Mouse (Mus musculus): ENCODE measurements at regions not wholly inside any gene's neighbourhood (a gene's known extent, or its start where the extent isn't known, plus 50 kb on each side); places are given as distances from the start of the nearest gene placed in this dataset.
A peak's percentile ranks its signal among the peaks of the same experiment; 100 is the strongest.

DNA sequence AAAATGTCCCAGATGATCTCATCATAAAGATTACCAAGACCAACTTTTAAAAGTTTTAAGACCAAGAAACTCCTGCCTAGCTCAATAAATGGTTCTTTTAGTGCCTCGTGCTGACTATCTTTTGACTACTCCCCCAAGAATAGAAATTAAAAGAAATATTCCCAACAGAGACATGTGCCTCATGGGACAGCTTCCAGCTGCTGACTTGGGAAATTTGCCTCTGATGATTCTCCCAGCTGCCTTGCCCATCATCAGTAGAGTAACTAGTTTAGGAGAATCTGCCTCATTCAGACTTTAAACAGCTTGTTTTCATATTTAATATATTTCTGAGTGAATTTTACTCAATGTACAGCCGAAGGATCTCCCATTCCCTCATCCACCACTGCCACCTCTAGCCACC is 168.7 kb upstream of the Ntm start:
- H3K9me3 ChIP-seq = no peaks in the 10 kb centered on the region
- no peak overlapping the region for H3K4me3 ChIP-seq (replicated peaks)
- H3K36me3 ChIP-seq = no peaks in the 10 kb centered on the region
- 83% methylated on average over 2 of the region's 2 CpGs for WGBS
- peaks cover 3% of the 10 kb centered on the region; the same call in 1 of the 2 replicates for H3K27me3 ChIP-seq
- H3K4me2 ChIP-seq = no peak overlapping the region
- no peaks in the 10 kb centered on the region for H3K4me1 ChIP-seq (replicated peaks)
- no peak overlapping the region for H3K27ac ChIP-seq
- no peak for ATAC-seq (ENCODE audit: insufficient number of reproducible peaks, insufficient read depth, low FRiP score, low TSS enrichment, low read depth)
- no peak overlapping the region for H3K9ac ChIP-seq (replicated peaks)

DNA sequence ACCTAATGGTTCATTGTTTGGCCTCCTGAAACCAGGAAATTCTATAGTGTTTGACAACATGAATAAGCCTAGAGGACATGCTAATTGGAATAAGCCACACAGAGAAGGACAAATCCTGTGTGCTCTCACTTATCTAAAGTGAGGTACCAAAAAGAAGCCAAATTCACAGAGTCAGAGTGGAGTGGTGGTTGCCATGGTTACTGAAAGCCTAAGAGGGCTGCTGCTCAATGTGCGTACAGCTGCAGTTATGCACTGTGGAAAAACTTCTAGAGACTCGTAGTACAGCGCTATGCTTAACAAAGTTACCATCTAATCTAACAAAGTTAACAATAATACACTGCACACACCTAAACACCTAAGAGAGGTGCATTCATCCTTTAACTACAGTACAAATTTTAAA is 171.4 kb upstream of the Ntm start:
- WGBS = 76% methylated on average over 3 of the region's 3 CpGs
- H3K27me3 ChIP-seq = peaks cover 6% of the 10 kb centered on the region; the same call in 1 of the 2 replicates
- H3K4me1 ChIP-seq (replicated peaks) = peaks cover 8% of the 10 kb centered on the region
- no peaks in the 10 kb centered on the region for H3K36me3 ChIP-seq
- H3K4me3 ChIP-seq (replicated peaks) = no peak overlapping the region
- no peak overlapping the region for H3K27ac ChIP-seq
- H3K4me2 ChIP-seq = no peak overlapping the region
- H3K9ac ChIP-seq (replicated peaks) = no peak overlapping the region
- no peak for ATAC-seq (ENCODE audit: insufficient number of reproducible peaks, insufficient read depth, low FRiP score, low TSS enrichment, low read depth)
- H3K9me3 ChIP-seq = no peaks in the 10 kb centered on the region

DNA sequence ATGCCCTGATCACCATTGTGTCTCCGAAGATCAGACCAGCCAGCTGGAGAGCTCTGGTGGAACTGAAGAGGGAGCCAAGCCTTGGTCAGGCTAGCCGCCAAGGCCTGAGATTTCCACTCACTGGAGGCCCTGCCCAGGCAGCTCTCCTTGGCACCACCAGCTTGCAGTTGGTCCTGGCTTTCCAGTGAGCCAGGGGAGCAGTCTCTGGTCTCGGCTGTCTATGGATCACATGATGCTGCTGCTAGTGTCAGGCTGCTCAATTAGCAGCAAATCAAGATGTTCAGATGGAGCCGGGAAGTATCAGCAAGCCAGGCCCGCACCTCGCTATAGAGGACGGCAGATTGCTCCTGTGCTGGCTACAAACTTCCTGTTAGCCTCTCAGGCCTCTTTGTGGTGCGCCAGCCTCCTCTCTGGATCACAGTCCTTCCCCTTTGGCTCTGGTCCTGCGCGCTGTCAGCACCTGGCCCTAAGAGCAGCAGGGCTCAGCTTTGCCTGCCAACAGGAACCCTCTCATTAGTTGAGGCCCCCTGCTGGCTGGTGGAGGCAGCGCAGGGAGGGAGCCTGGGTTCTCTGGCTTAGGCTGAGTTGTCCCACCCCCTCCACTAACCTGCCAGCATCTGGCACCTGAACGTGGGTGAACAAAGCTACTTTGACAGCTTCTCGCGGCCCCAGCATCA is 174.8 kb upstream of the Ntm start:
- H3K27me3 ChIP-seq = peaks cover 6% of the 10 kb centered on the region; the same call in 1 of the 2 replicates
- no peak overlapping the region for H3K4me3 ChIP-seq (replicated peaks)
- H3K4me1 ChIP-seq (replicated peaks) = peaks cover 8% of the 10 kb centered on the region
- no peak overlapping the region for H3K9ac ChIP-seq (replicated peaks)
- ATAC-seq (ENCODE audit: insufficient number of reproducible peaks, insufficient read depth, low FRiP score, low TSS enrichment, low read depth) = peak; percentile 75
- H3K4me2 ChIP-seq = peak overlapping the region; percentile 44
- H3K36me3 ChIP-seq = no peaks in the 10 kb centered on the region
- 24% methylated on average over 14 of the region's 14 CpGs for WGBS
- no peaks in the 10 kb centered on the region for H3K9me3 ChIP-seq
- H3K27ac ChIP-seq = no peak overlapping the region

DNA sequence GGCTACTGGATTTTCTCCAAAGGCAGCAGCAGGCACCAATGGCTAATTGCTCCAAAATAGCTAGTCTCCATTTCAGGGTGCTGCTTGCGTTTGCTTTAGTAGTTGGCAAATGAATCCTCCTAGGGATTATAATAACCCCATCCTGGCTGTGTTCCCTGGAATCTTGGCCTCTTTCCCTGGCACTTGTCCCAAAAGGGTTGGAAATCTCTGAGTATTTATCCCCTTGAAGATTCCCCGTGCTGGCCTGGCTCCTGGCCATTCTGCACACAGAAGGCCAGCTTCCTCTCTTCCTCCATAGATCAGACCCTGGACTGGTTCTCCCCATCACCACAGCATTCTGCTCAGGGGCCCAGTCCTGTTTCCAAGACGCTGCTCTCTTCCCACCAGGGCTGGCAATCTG is 177.2 kb upstream of the Ntm start:
- Histone ChIP-seq H3K27ac (no peak overlapping the region), H3K4me1 (replicated peaks) (peaks cover 8% of the 10 kb centered on the region), H3K27me3 (peaks cover 6% of the 10 kb centered on the region; the same call in 1 of the 2 replicates), H3K4me3 (replicated peaks) (no peak overlapping the region), H3K36me3 (no peaks in the 10 kb centered on the region), H3K9me3 (no peaks in the 10 kb centered on the region), H3K4me2 (no peak overlapping the region), H3K9ac (replicated peaks) (no peak overlapping the region)
- WGBS = 70% methylated on average over 3 of the region's 3 CpGs
- ATAC-seq (ENCODE audit: insufficient number of reproducible peaks, insufficient read depth, low FRiP score, low TSS enrichment, low read depth) = no peak

DNA sequence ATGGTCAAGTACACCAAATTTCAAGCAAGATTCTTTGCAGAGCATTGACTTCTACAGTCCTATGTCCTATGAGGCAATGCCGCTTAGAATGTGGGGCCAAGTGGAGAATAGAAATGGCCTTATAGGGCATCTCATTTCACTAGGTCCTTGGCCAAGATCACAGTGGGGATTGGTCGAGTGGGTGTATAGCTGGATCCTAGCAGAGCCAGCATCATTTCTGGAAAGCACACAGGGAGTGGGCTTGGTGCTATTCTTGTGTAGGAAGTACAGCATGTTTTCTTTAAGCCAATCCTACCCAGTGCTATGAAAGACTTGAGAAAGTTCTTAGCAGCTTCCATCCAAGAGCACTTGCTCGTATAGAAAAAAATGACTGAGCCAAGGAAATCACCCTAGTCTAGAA is 178.2 kb upstream of the Ntm start:
- Histone ChIP-seq H3K27me3 (peaks cover 3% of the 10 kb centered on the region; the same call in 1 of the 2 replicates), H3K4me1 (replicated peaks) (peaks cover 8% of the 10 kb centered on the region), H3K9me3 (no peaks in the 10 kb centered on the region), H3K36me3 (no peaks in the 10 kb centered on the region), H3K27ac (no peak overlapping the region), H3K9ac (replicated peaks) (no peak overlapping the region), H3K4me2 (no peak overlapping the region), H3K4me3 (replicated peaks) (no peak overlapping the region)
- ATAC-seq (ENCODE audit: insufficient number of reproducible peaks, insufficient read depth, low FRiP score, low TSS enrichment, low read depth) = no peak
- 88% methylated on average over 3 of the region's 3 CpGs for WGBS

DNA sequence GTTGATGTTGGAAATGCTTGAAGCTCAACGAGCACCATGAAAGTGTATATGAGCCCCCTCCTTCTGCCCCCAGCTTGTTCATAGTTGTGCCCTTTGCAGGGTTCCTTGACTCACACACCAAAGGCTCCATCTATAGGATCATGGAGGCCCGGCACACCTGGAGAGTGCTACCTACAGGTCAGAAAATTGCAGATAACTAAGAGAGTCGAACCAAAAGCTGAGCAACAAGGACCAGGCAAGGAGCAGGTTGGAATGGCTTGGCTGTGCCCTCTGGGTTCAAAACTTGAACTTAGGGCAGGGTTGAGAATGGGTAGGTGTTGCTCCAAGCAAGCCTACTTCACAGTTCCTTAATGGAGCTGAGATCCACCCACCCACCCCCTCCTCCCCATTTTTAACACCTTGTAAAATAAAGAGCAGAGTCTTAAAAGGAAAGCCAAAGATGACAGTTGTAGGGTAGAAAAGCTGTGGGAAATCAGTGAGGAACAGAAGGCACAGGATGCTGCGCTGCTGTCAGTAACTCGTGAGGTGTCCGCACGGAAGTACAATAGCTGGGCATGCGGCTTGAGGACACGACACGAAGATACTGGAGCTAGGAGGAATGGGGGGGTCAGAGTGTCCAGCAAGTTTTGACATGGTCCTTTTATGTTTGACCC is 180.0 kb upstream of the Ntm start:
- 92% methylated on average over 10 of the region's 10 CpGs for WGBS

DNA sequence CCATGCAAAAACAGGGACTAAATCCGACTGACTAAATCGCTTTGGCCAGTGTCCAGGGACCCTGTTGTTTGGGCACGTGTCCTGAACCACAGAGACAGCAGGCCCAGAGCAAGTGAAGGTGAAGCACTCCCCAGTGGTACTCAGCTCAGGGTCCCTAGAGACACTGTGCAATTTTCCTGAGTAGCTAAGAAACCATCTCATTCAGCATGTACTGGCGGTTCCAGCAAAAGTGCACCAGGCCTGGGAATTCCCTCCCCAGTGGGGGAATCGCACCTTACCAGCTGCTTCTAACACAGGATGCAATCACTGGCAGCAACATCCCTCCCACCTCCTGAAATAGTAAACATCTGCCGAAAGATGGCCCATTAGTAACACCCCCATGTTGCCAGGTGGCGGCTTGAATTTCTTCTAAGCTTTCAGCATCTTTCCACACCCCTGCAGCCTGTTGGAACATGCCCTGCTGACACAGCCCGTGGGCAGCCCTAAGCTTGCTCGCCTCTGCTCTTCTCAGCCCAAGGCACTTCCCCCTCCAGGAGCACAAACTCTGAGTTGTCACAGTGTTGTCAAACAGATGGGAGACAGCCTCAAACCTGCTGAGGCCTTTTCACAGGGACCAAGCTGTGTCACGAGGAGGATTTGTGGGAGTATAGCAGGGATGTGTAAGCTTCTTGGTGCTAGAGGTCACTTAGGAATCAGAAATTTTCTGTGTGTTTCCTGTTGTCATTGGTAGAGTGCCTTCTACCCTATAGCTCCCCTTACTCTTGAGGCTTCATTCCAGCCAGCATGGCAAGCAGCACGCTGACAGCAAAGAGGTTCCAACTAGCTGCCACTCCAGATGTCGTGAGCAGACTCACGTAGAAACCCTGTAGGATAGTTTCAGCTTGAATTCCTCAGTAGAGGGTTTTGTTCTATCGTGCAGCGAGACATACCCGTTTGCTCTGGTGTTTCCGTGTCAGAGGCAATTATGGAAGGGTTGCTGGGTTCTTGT is 186.8 kb upstream of the Ntm start:
- Histone ChIP-seq H3K4me1 (replicated peaks) (peaks cover 14% of the 10 kb centered on the region), H3K4me2 (no peak overlapping the region), H3K27me3 (no peaks in the 10 kb centered on the region), H3K9me3 (no peaks in the 10 kb centered on the region), H3K27ac (0 out of 2 replicates have a peak overlapping the region, but pooled peaks have one; percentile 23), H3K4me3 (replicated peaks) (no peak overlapping the region), H3K9ac (replicated peaks) (no peak overlapping the region), H3K36me3 (no peaks in the 10 kb centered on the region)
- peak; percentile 52; the same call in 1 of the 2 replicates for ATAC-seq (ENCODE audit: insufficient number of reproducible peaks, insufficient read depth, low FRiP score, low TSS enrichment, low read depth)
- WGBS = 29% methylated on average over 17 of the region's 17 CpGs

More for the DNA sequence above, 180.0 kb upstream of the Ntm start:
- Histone ChIP-seq H3K4me1 (replicated peaks) (peaks cover 2% of the 10 kb centered on the region; the same call in 1 of the 2 replicates), H3K4me2 (no peak overlapping the region), H3K27me3 (no peaks in the 10 kb centered on the region), H3K9me3 (no peaks in the 10 kb centered on the region), H3K36me3 (no peaks in the 10 kb centered on the region), H3K27ac (no peak overlapping the region), H3K9ac (replicated peaks) (no peak overlapping the region), H3K4me3 (replicated peaks) (no peak overlapping the region)
- no peak for ATAC-seq (ENCODE audit: insufficient number of reproducible peaks, insufficient read depth, low FRiP score, low TSS enrichment, low read depth)

DNA sequence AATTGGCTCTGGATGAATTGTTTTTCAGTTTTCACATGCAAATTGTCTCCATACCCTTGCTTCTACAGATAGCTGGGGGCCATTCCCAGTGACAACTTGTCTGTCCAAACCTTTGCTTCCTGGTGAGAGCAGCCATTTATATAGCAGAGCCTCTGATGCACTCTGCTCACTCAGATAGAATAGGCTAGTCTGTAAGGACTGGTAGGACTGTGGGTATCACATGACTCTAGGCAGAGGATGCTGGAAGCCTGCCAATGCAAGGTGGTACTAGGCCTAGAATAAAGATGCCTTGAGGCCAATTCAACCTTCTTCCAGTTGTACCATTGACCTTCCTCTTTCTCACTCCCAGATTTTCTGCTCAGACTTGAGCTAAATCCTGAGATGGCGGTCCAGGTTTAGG is 188.2 kb upstream of the Ntm start:
- Histone ChIP-seq H3K4me3 (replicated peaks) (no peak overlapping the region), H3K9me3 (no peaks in the 10 kb centered on the region), H3K4me2 (no peak overlapping the region), H3K27ac (no peak overlapping the region), H3K27me3 (no peaks in the 10 kb centered on the region), H3K9ac (replicated peaks) (no peak overlapping the region), H3K4me1 (replicated peaks) (peaks cover 14% of the 10 kb centered on the region), H3K36me3 (no peaks in the 10 kb centered on the region)
- 88% methylated on average over 1 of the region's 1 CpGs for WGBS
- no peak for ATAC-seq (ENCODE audit: insufficient number of reproducible peaks, insufficient read depth, low FRiP score, low TSS enrichment, low read depth)

DNA sequence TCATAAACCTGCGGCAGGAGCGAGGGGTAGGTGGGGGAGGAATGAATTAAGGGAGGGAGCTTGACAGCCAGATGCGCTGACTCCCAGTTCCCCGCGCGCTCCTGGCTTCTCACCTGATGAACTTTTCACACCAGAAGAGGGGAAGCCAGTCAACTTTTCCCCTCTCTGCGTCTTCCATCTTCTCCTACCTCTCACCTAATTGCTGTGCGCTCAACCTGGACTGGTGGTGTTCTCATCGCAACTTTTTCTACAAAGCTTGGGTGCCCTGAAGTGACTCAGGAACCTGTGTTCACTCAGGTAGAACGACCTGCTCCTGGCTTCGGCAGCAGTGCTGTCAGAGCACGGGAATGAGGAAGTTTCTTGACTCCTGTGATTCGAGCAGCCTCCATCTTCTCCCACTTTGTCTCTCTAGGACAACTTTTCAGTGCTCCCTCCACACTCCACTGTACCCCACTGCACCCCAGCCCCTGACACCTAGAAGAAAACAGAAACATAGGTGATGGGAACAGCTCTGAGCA is 203.4 kb upstream of the Ntm start:
- Histone ChIP-seq H3K4me3 (replicated peaks) (no peak overlapping the region), H3K9ac (replicated peaks) (no peak overlapping the region), H3K4me2 (no peak overlapping the region), H3K27ac (no peak overlapping the region), H3K36me3 (no peaks in the 10 kb centered on the region), H3K4me1 (replicated peaks) (peaks cover 14% of the 10 kb centered on the region), H3K27me3 (no peaks in the 10 kb centered on the region), H3K9me3 (no peaks in the 10 kb centered on the region)
- 73% methylated on average over 13 of the region's 13 CpGs for WGBS
- no peak for ATAC-seq (ENCODE audit: insufficient number of reproducible peaks, insufficient read depth, low FRiP score, low TSS enrichment, low read depth)

DNA sequence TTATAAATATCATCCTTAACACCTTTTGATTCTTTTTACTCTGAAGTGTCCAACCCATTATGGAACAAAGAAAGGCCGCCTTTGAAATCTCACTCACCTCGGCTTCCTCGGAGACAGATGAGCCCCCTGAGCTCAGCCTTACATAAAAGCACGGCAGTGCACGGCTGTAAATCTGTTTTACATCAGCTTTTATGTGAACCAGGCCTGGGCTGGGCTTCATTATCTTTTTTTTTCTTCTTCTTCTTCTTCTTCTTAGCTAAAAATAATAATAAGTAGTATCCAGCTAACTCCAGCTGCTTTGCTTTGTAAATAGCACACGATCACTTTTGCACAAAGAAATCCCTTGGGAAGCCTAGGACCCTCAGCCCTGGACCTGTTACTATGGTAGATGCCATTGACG is 204.3 kb upstream of the Ntm start:
- Histone ChIP-seq H3K4me3 (replicated peaks) (no peak overlapping the region), H3K9me3 (no peaks in the 10 kb centered on the region), H3K36me3 (no peaks in the 10 kb centered on the region), H3K4me1 (replicated peaks) (peaks cover 14% of the 10 kb centered on the region), H3K4me2 (no peak overlapping the region), H3K27ac (no peak overlapping the region), H3K9ac (replicated peaks) (no peak overlapping the region), H3K27me3 (no peaks in the 10 kb centered on the region)
- ATAC-seq (ENCODE audit: insufficient number of reproducible peaks, insufficient read depth, low FRiP score, low TSS enrichment, low read depth) = no peak
- 10% methylated on average over 7 of the region's 7 CpGs for WGBS

DNA sequence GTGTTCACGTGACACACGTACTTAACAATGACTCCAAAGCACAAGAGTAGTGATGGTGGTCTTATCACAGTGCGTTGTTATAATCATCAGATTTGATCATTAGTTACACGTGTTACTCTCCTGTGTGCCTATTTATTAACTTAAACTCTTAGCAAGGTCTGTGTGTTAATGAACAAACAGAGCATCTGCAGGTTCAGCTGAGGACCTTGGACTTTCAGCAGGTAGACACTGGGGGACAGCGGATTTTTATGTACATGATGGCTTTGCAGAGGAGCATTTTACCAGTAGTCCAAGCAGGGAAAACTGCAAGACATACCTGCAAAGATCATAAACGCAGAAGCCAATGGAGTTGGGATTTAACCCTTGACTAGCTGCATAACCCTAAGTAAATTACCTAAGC is 211.7 kb upstream of the Ntm start:
- 87% methylated on average over 6 of the region's 6 CpGs for WGBS
- H3K4me3 ChIP-seq (replicated peaks) = no peak overlapping the region
- no peak overlapping the region for H3K9ac ChIP-seq (replicated peaks)
- no peak overlapping the region for H3K27ac ChIP-seq
- no peaks in the 10 kb centered on the region for H3K4me1 ChIP-seq (replicated peaks)
- no peaks in the 10 kb centered on the region for H3K36me3 ChIP-seq
- no peaks in the 10 kb centered on the region for H3K9me3 ChIP-seq
- H3K27me3 ChIP-seq = no peaks in the 10 kb centered on the region
- no peak for ATAC-seq (ENCODE audit: insufficient number of reproducible peaks, insufficient read depth, low FRiP score, low TSS enrichment, low read depth)
- H3K4me2 ChIP-seq = no peak overlapping the region
